Mouse (Mus musculus) adrenal gland, postnatal 25 days (tissue): Measurements from ENCODE around the gene Atxn7l1. TPM values are rescaled to one million over a fixed set of nuclear protein-coding genes. Genes with fewer than 3 reads are reported as not detected.

Experiments
- DNase-seq: peaks from one replicate; pipeline ENCODE4 v3.0.0; 2021; ENCODE audit warnings: mixed read lengths
- total RNA-seq: library from RNA; stranded (reverse); gene quantifications from 2 replicates; pipeline ENCODE4 v1.2.3, GENCODE M21; 2021

Atxn7l1 gene
- total RNA-seq, 1 experiment from 2014 or later, result 33.1 TPM

DNA sequence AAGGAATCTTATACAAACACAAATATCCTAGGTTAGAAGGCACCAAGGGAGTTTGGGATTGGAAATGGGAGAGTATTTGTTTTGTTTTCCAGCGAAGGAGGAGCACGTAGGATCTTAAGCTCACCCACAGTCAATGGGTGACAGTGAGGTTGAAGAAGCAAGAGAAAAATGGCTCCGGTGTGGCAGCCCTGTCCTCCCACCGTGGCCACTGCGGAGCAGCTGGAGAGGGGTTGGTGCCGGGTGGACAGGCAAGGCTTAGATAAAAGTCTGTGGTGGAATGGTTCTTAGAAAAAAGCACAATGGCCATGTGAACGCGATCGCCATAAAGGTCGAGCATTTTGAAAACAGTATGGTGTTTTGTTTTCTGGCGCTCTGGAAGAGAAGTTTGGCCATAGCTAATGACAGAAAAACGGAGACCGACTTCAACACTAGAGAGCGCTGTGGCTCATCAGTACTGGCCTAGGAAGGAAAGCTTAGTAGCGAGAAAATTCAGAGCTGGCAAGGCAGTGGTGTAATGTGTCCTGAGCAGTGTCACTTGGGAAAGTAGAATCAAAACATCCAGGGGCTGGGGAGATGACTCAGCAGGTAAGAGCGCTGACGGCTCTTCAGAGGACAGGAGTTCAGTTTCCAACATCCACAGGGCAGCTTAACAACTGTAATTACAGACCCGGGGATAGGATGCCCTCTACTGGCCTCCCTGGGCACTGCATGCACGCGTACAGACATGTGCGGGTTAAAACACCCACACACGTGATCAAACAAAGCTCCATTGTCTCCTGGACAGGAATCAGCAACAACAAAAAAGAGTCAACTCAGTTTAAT is 232.3 kb downstream of the Atxn7l1 start:
- peak; percentile 72 for DNase-seq

DNA sequence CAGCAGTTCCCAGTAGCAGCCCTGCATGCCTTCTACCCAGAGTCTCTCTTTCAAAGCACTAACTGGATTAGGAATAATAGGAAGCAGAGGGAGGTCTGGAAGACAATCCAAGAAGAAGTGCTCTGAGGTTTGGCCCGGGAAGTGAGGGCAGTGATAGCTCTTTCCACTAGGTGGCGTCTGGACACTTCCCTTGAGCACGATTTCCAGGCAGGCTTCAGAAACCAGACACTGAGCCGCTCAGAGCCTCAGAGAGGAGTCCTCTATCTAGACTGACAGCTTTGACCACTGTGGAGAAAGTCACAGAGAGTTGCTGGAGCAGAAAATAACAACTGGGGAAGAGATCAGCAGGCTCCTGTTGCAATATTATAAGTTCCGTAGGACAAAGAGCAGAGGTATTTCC is 241.3 kb downstream of the Atxn7l1 start:
- DNase-seq, result peak; percentile 51

DNA sequence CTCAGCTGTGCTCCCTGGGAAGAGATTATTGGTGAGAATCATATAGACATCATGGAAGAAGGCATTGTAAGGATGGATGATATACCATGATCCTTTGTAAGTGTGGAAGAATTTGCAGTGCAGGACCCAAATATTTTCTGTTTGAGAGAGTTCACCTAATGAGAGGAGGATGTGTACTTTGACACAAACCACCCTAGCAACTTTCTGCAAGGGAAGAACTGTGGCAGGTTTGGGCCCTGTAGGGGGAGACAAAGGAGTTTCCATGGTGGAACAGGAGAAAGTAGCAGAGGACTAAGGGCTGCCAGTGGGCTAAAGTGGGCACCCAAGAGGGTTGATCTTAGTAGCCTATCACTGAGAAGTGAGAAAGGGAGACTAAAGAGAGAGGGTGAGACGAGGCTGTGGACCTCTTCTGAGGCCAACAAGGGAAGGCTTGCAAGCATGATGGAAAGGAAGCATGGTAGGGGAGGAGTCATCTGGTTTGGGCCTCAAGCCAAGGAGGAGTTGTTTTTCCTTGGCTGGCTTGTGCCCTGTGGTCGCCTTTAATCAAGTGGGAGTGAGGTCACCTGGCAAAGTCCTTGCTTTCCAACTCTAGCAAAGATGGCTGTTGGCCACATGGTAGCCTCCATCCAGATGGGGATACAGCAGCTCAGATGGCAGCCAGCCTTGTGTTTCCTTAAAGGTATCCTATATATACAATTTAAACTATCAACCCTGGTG is 243.5 kb downstream of the Atxn7l1 start:
- DNase-seq, result no peak

DNA sequence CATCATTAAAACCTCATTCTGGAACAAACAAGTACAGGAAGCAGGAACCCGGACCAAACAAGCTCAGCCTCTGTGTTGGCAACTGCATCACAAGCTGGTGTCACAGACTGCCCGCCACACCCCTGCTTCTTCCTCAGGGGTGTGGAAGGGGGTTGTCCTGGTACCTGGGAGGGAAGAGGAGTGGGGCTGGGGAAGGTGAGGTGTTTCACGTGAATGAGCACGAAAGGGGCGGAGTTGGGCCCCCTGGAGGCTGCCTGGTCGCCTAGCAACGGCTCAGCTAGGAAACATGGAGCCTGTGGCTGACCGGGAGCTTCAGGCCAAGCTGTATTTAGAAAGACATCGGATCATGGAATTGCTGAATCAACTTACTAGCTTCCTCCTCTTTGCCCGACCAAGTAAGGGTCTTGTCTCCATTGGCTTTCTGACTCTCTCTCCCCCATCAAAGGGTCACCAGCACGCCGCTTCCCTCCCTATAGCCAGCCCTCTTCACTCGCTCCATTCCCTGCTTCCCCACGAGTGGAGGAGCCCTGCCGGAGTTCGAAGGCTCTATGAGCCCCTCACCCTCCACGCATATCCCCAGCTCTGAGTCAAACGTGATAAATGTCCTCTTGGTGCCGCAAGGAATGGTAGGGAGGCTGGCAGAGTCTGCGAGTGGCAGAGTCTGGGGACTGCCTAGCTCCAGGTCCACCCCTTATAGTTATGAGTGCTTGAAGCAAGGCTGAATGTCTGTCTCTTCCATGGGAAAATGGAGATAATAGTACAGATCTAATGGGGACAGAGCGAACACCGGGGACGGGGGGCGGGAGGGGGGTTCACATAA is 247.5 kb downstream of the Atxn7l1 start, which contains the start of gene Efcab10:
Gene Efcab10, plus strand, starts transcription at position 51 of the 820 bp plus-strand sequence.
- DNase-seq, result peak; percentile 23

DNA sequence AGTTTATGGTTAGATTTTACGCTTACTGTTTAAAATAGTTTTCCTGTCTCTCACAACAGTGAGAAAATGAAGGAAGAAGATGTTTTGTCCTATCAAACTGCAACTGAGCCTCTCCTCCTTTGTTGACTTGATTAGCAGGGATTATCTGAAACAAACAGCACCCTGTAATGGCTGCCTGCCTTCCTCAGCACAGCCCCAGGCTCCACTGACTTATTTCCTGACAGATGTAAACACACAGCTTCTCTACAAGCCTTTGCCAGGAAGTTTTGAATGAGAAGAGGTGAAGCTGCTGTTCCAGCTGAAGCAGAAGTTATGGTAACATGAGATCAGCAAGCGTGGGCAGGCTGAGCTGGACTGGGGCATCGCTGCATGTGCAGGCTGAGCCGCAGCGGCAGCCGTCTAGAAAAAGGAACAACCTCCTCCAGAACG is 255.8 kb downstream of the Atxn7l1 start:
- DNase-seq, result no peak

DNA sequence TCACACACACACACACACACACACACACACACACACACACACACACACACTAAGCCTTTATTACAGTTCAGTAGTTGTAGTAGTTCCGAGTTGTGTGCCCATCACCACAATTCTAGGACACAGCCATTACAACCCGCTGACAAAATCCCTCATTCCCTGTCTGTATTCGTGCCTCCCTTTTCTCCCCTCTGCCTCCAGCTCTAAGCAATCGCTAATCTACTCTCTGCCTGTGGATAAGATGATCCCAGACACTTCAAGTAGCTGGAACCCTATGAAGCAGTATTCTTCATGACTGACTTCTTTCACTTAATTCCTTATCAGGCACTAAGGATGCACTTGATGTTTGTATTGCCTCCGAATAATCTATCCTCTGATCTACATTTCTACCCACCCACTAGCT is 257.5 kb downstream of the Atxn7l1 start:
- DNase-seq, result no peak

DNA sequence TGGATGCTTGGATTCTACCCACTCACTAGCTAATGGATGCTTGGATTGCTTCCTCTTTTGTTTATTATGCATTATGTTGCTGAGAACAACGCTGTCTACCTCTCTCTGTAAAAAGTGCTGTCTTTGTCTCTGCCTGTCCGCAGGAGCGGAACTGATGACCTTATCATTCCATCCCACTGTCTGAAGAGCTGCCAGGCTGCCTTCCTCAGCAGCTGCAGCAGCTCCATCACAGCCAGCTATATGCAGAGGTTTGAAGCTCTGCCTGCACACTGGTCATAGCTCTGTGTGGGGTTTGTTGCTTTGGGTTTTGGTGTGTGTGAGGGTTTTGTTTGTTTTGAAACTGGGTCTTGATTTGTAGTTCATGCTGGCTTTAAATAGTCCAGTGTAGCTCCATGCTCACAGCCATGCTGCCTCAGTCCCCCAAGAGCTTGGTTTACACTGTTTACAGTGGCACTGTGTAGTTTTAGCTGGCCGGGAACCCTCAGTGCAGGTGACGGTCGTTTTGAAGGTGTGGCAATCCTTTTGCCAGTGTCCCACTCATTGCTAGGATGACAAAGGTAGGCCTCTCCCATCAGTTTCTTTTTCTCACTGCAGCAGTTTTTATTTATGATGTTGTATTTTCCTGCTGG is 258.0 kb downstream of the Atxn7l1 start:
- DNase-seq, result no peak

DNA sequence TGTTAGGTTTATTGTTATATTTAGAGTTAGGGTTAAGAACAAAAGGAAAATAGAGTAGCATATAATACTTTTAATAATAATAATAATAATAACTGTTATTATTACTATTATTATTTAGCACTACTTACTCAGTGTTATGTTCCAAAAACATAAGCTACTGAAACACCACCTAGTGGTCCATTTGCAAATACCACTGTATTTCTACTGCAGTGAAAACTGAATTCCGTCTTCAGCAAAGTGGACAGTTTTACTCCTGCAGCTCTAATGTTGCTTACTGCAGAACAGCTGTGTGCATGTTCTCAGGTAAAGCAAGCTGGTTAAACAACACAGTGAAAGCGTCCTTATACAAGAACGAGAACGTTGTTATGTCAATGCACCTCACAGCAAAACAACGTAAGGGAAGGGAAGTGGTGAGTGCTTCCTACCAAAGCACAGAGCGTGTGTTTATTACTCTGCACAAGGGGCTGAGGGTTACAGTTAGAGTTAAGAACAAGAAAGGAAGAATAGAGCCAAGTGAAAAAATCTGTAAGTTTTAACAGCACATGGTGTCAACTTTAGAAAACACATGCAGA is 264.2 kb downstream of the Atxn7l1 start:
- DNase-seq, result no peak

Other genes with a start within 250 kb of the Atxn7l1 start
- 101 and 114 TPM in 2 replicates for gene Sypl, start 193.8 kb upstream of the Atxn7l1 start, total RNA-seq
- not detected in 2 replicates for gene Cdhr3, start 54.8 kb upstream of the Atxn7l1 start, total RNA-seq
- 0.52 TPM in 1 of 2 replicates, not detected in the other for gene Efcab10, start 247.2 kb downstream of the Atxn7l1 start, total RNA-seq